Mouse (Mus musculus) small intestine, adult 10 weeks (tissue): ENCODE measurements around the gene Brinp1. TPM values are rescaled to one million over a fixed set of nuclear protein-coding genes. Genes with fewer than 3 reads are reported as not detected.

Experiments
- polyA plus RNA-seq: library from polyadenylated mRNA; stranded (reverse); fragments of 350-450 nt; fragmentation: Illumina TruSeq; extraction: RNeasy Lipid Tissue Mini Kit (QIAGEN cat#74804); gene quantifications from one replicate; pipeline ENCODE4 v1.2.3, GENCODE M21; 2014; ENCODE audit warnings: low replicate concordance

The Brinp1 gene
- polyA plus RNA-seq: 0.15 TPM

DNA sequence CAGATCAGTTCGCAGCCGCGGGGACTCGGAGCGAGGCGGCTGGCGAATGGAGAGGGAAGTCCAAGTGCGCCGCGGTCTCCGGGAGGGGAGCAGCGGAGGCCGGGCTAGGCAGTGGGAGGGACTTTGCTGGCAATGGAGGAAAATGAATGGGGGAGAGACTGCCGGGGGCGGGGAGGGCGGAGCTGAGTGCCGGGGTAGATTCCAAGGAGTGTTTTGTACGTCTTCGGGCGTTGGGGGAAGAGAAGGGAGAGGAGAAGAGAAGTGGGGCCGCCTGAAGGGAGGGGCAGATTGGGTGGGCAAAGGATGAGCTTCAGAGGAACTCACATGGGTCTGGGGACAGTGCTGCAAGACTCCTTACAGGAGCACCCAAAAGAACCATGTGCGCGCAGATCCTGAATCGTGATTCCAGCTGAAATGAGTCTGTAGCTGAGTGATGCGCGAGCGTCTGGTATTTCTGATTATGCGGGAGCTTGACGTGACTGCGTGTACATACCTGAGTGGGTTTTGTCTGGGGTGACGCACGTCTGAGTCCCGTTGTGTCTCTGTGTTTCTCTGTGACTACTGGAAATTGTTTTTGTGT is at the start of gene Brinp1:
Gene Brinp1 (minus strand): TSS at position 76 of the 580 bp plus-strand sequence.

